Mouse (Mus musculus) MEL (cell line): ENCODE results near the gene Cdkl5. TPM values are rescaled to one million over a fixed set of nuclear protein-coding genes. Genes with fewer than 3 reads are reported as not detected.

ENCODE experiments used
- DNase-seq: peaks from one replicate; pipeline ENCODE4 v3.0.0; 2011; ENCODE audit warnings: low read depth, low spot score
- H3K27ac ChIP-seq: 2 replicates; pipeline ENCODE4 v1.5.1; 2012; ENCODE audit warnings: low read depth, mild to moderate bottlenecking, control low read depth, low read length, moderate library complexity; ENCODE audit not compliant: control insufficient read depth
- H3K27me3 ChIP-seq, 2 experiments: fragments of 150-350 bp in 1 of 2; sonication (generic) in 1 of 2; 2 replicates each; pipeline ENCODE4 v1.6.1; 2012; ENCODE audit warnings: low read length in 2 of 2, mild to moderate bottlenecking in 2 of 2, improper control_type of control experiment in 1 of 2, moderate library complexity in 1 of 2; ENCODE audit not compliant: insufficient read depth in 2 of 2, control insufficient read depth in 1 of 2
- H3K36me3 ChIP-seq, 2 experiments: 2 replicates each; pipeline ENCODE4 v1.6.1; 2012 to 2014; ENCODE audit warnings: low read length in 2 of 2, improper control_type of control experiment in 1 of 2, inconsistent platforms in 1 of 2, mild to moderate bottlenecking in 1 of 2; ENCODE audit not compliant: insufficient read depth in 2 of 2, control insufficient read depth in 1 of 2
- H3K4me1 ChIP-seq, 2 experiments: fragments of 150-350 bp in 1 of 2; sonication (generic) in 1 of 2; 2 replicates each; pipeline ENCODE4 v1.6.1; 2012; ENCODE audit warnings: low read length in 2 of 2, improper control_type of control experiment in 1 of 2, mild to moderate bottlenecking in 1 of 2; ENCODE audit not compliant: insufficient read depth in 2 of 2, control insufficient read depth in 1 of 2
- H3K4me3 ChIP-seq, 2 experiments: fragments of 150-350 bp in 1 of 2; sonication (generic) in 1 of 2; 2 replicates each; pipeline ENCODE4 v1.5.1; 2012; ENCODE audit warnings: low read depth in 2 of 2, low read length in 2 of 2, mild to moderate bottlenecking in 2 of 2, moderate library complexity in 2 of 2, control low read depth in 1 of 2, improper control_type of control experiment in 1 of 2; ENCODE audit not compliant: control insufficient read depth in 1 of 2, insufficient read depth in 1 of 2
- H3K79me2 ChIP-seq: 2 replicates; pipeline ENCODE4 v1.6.1; 2012; ENCODE audit warnings: mild to moderate bottlenecking, low read length, moderate library complexity; ENCODE audit not compliant: control insufficient read depth, poor library complexity, insufficient read depth
- H3K9ac ChIP-seq: 2 replicates; pipeline ENCODE4 v1.6.1; 2012; ENCODE audit warnings: low read depth, mild to moderate bottlenecking, control low read depth, low read length, moderate library complexity; ENCODE audit not compliant: control insufficient read depth, poor library complexity, severe bottlenecking
- H3K9me3 ChIP-seq: fragments of 150-350 bp; sonication (generic); replicated peaks from 2 replicates; pipeline ENCODE4 v1.6.1; 2012; ENCODE audit warnings: mild to moderate bottlenecking, low read length, improper control_type of control experiment, moderate library complexity; ENCODE audit not compliant: insufficient read depth
- BHLHE40 ChIP-seq: IDR thresholded peaks from 2 replicates; pipeline ENCODE4 v1.6.1; 2012; ENCODE audit warnings: low read depth, mild to moderate bottlenecking, inconsistent platforms, low read length, improper control_type of control experiment, borderline replicate concordance
- CHD1 ChIP-seq: IDR thresholded peaks from 2 replicates; pipeline ENCODE4 v1.6.1; 2012; ENCODE audit warnings: low read depth, mild to moderate bottlenecking, inconsistent platforms, low read length, improper control_type of control experiment
- CHD2 ChIP-seq: IDR thresholded peaks from 2 replicates; pipeline ENCODE4 v1.6.1; 2011; ENCODE audit warnings: low read length, improper control_type of control experiment
- CTCF ChIP-seq, 3 experiments: IDR thresholded peaks in 2 of 3; conservative IDR thresholded peaks in 1 of 3; 2 replicates each; pipeline ENCODE4 v1.5.1; 2011 to 2012; ENCODE audit warnings: low read length in 3 of 3, low read depth in 2 of 3, mild to moderate bottlenecking in 2 of 3, improper control_type of control experiment in 1 of 3, inconsistent platforms in 1 of 3, mixed read lengths in 1 of 3, moderate library complexity in 1 of 3; ENCODE audit not compliant: control insufficient read depth in 1 of 3, insufficient read depth in 1 of 3, poor library complexity in 1 of 3, severe bottlenecking in 1 of 3
- E2F4 ChIP-seq: IDR thresholded peaks from 2 replicates; pipeline ENCODE4 v1.6.1; 2011; ENCODE audit warnings: low read depth, low read length, improper control_type of control experiment, borderline replicate concordance
- ELF1 ChIP-seq: IDR thresholded peaks from 2 replicates; pipeline ENCODE4 v1.6.1; 2014; ENCODE audit warnings: low read depth, mild to moderate bottlenecking, inconsistent platforms, low read length, improper control_type of control experiment, moderate library complexity
- EP300 ChIP-seq, 2 experiments: IDR thresholded peaks; 2 replicates each; pipeline ENCODE4 v1.6.1; 2011; ENCODE audit warnings: improper control_type of control experiment in 2 of 2, low read length in 2 of 2, low read depth in 1 of 2, mild to moderate bottlenecking in 1 of 2
- ETS1 ChIP-seq: IDR thresholded peaks from 2 replicates; pipeline ENCODE4 v1.6.1; 2012; ENCODE audit warnings: low read depth, mild to moderate bottlenecking, inconsistent platforms, low read length, improper control_type of control experiment, moderate library complexity
- GABPA ChIP-seq: IDR thresholded peaks from 2 replicates; pipeline ENCODE4 v1.6.1; 2012; ENCODE audit warnings: low read depth, mild to moderate bottlenecking, inconsistent platforms, low read length, improper control_type of control experiment, moderate library complexity
- GATA1 ChIP-seq: IDR thresholded peaks from 2 replicates; pipeline ENCODE4 v1.6.1; 2011; ENCODE audit warnings: low read depth, low read length, improper control_type of control experiment
- HCFC1 ChIP-seq: IDR thresholded peaks from 2 replicates; pipeline ENCODE4 v1.6.1; 2012; ENCODE audit warnings: low read depth, mild to moderate bottlenecking, inconsistent platforms, low read length, improper control_type of control experiment, moderate library complexity
- KAT2A ChIP-seq: conservative IDR thresholded peaks from 2 replicates; pipeline ENCODE4 v1.6.1; 2012; ENCODE audit warnings: low read depth, low read length, improper control_type of control experiment, inconsistent platforms
- MAFK ChIP-seq: IDR thresholded peaks from 2 replicates; pipeline ENCODE4 v1.6.1; 2011; ENCODE audit warnings: low read depth, mild to moderate bottlenecking, low read length, improper control_type of control experiment, borderline replicate concordance
- MAX ChIP-seq: IDR thresholded peaks from 2 replicates; pipeline ENCODE4 v1.6.1; 2011; ENCODE audit warnings: low read length, improper control_type of control experiment
- MAZ ChIP-seq: IDR thresholded peaks from 2 replicates; pipeline ENCODE4 v1.6.1; 2012; ENCODE audit warnings: low read depth, mild to moderate bottlenecking, inconsistent platforms, low read length, improper control_type of control experiment
- MEF2A ChIP-seq: IDR thresholded peaks from 2 replicates; pipeline ENCODE4 v1.6.1; 2014; ENCODE audit warnings: low read depth, mild to moderate bottlenecking, inconsistent platforms, low read length, improper control_type of control experiment; ENCODE audit not compliant: poor library complexity, insufficient replicate concordance, severe bottlenecking; ENCODE audit errors: extremely low read depth
- MXI1 ChIP-seq: IDR thresholded peaks from 2 replicates; pipeline ENCODE4 v1.6.1; 2011; ENCODE audit warnings: mild to moderate bottlenecking, low read depth, low read length, improper control_type of control experiment
- MYB ChIP-seq: IDR thresholded peaks from 2 replicates; pipeline ENCODE4 v1.6.1; 2011; ENCODE audit warnings: mild to moderate bottlenecking, low read depth, low read length, improper control_type of control experiment
- MYC ChIP-seq: IDR thresholded peaks from 2 replicates; pipeline ENCODE4 v1.6.1; 2011; ENCODE audit warnings: low read depth, mild to moderate bottlenecking, low read length, improper control_type of control experiment, moderate library complexity
- NELFE ChIP-seq: IDR thresholded peaks from 2 replicates; pipeline ENCODE4 v1.6.1; 2011; ENCODE audit warnings: low read depth, low read length, improper control_type of control experiment
- NRF1 ChIP-seq: IDR thresholded peaks from 2 replicates; pipeline ENCODE4 v1.6.1; 2014; ENCODE audit warnings: low read depth, mild to moderate bottlenecking, inconsistent platforms, low read length, improper control_type of control experiment, moderate library complexity; ENCODE audit not compliant: poor library complexity, insufficient read depth, severe bottlenecking
- POLR2A ChIP-seq, 2 experiments: IDR thresholded peaks; 2 replicates each; pipeline ENCODE4 v1.6.1; 2011 to 2012; ENCODE audit warnings: low read length in 2 of 2, mild to moderate bottlenecking in 2 of 2, control low read depth in 1 of 2, improper control_type of control experiment in 1 of 2, low read depth in 1 of 2, moderate library complexity in 1 of 2; ENCODE audit not compliant: control insufficient read depth in 1 of 2, insufficient read depth in 1 of 2, poor library complexity in 1 of 2
- POLR2AphosphoS2 ChIP-seq: IDR thresholded peaks from 2 replicates; pipeline ENCODE4 v1.6.1; 2011; ENCODE audit warnings: low read length, improper control_type of control experiment
- POLR2AphosphoS5 ChIP-seq: IDR thresholded peaks from 2 replicates; pipeline ENCODE4 v1.6.1; 2012; ENCODE audit warnings: low read depth, borderline replicate concordance, mild to moderate bottlenecking, inconsistent platforms, low read length, moderate library complexity, mixed read lengths
- RAD21 ChIP-seq: IDR thresholded peaks from 2 replicates; pipeline ENCODE4 v1.6.1; 2011; ENCODE audit warnings: mild to moderate bottlenecking, low read depth, low read length, improper control_type of control experiment
- RCOR1 ChIP-seq: IDR thresholded peaks from 2 replicates; pipeline ENCODE4 v1.6.1; 2012; ENCODE audit warnings: low read depth, mild to moderate bottlenecking, inconsistent platforms, low read length, improper control_type of control experiment
- SIN3A ChIP-seq: IDR thresholded peaks from 2 replicates; pipeline ENCODE4 v1.6.1; 2012; ENCODE audit warnings: low read length, improper control_type of control experiment, inconsistent platforms
- SMC3 ChIP-seq: IDR thresholded peaks from 2 replicates; pipeline ENCODE4 v1.6.1; 2011; ENCODE audit warnings: low read depth, low read length, improper control_type of control experiment
- TAL1 ChIP-seq: IDR thresholded peaks from 2 replicates; pipeline ENCODE4 v1.6.1; 2012; ENCODE audit warnings: mild to moderate bottlenecking, inconsistent platforms, low read length, moderate library complexity, mixed read lengths
- TBP ChIP-seq: IDR thresholded peaks from 2 replicates; pipeline ENCODE4 v1.8.0; 2011; ENCODE audit warnings: low read depth, low read length, improper control_type of control experiment
- TCF12 ChIP-seq: IDR thresholded peaks from 2 replicates; pipeline ENCODE4 v1.6.1; 2014; ENCODE audit warnings: low read depth, mild to moderate bottlenecking, inconsistent platforms, low read length, improper control_type of control experiment, moderate library complexity
- UBTF ChIP-seq: IDR thresholded peaks from 2 replicates; pipeline ENCODE4 v1.6.1; 2012; ENCODE audit warnings: low read depth, mild to moderate bottlenecking, inconsistent platforms, low read length, improper control_type of control experiment, moderate library complexity, borderline replicate concordance; ENCODE audit not compliant: insufficient read depth
- USF1 ChIP-seq: IDR thresholded peaks from 2 replicates; pipeline ENCODE4 v1.6.1; 2014; ENCODE audit warnings: low read depth, mild to moderate bottlenecking, inconsistent platforms, low read length, improper control_type of control experiment, moderate library complexity
- USF2 ChIP-seq, 2 experiments: IDR thresholded peaks; 2 replicates each; pipeline ENCODE4 v1.6.1; 2011 to 2012; ENCODE audit warnings: improper control_type of control experiment in 2 of 2, low read length in 2 of 2, borderline replicate concordance in 1 of 2, inconsistent platforms in 1 of 2, low read depth in 1 of 2, mild to moderate bottlenecking in 1 of 2; ENCODE audit not compliant: insufficient read depth in 1 of 2
- ZC3H11A ChIP-seq: IDR thresholded peaks from 2 replicates; pipeline ENCODE4 v1.6.1; 2012; ENCODE audit warnings: low read depth, mild to moderate bottlenecking, inconsistent platforms, low read length, improper control_type of control experiment
- ZKSCAN1 ChIP-seq: IDR thresholded peaks from 2 replicates; pipeline ENCODE4 v1.6.1; 2012; ENCODE audit warnings: low read depth, mild to moderate bottlenecking, inconsistent platforms, low read length, improper control_type of control experiment, moderate library complexity
- ZMIZ1 ChIP-seq: IDR thresholded peaks from 2 replicates; pipeline ENCODE4 v1.6.1; 2012; ENCODE audit warnings: low read depth, mild to moderate bottlenecking, inconsistent platforms, low read length, improper control_type of control experiment, moderate library complexity
- ZNF384 ChIP-seq: IDR thresholded peaks from 2 replicates; pipeline ENCODE4 v1.6.1; 2012; ENCODE audit warnings: low read depth, mild to moderate bottlenecking, inconsistent platforms, low read length, improper control_type of control experiment
- polyA plus RNA-seq, 2 experiments: library from polyadenylated mRNA; stranded (reverse) in 1 of 2; unstranded in 1 of 2; fragments of >175 nt in 1 of 2; fragments of >200 nt in 1 of 2; gene quantifications; 2 replicates each; pipeline versions ENCODE4 v1.2.1 to v1.2.4; 2012; ENCODE audit warnings: low replicate concordance in 2 of 2, low read depth in 1 of 2; ENCODE audit not compliant: insufficient read length in 2 of 2, insufficient read depth in 1 of 2, missing spikeins in 1 of 2
- total RNA-seq: library from RNA; depleted of rRNA; stranded (reverse); fragments of 300-350 nt; gene quantifications from 2 replicates; pipeline ENCODE4 v1.2.3, GENCODE M21; 2012

Cdkl5 gene
- total and polyA plus RNA-seq, 3 experiments, result 1.7 to 2.8 TPM; not detected in 1

DNA sequence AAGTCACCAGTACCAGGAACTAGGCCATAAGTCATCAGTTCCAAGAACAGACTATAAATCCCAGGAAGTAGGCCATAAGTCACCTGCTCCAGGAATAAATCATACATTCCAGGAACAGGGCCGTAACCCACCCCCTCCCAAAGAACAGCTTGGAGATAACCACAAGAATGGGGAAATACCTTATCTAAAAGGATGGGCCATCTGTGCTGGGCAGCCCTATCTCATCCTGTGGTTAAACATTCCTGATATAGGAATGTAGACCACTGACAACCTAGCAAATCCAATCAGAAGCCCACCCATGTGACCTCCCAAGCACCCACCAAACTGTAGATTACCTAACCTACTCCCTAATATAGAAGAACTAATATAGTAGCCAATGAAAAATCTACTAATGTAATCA lies 249.1 kb downstream of the Cdkl5 start:
- Histone ChIP-seq H3K79me2 (no peaks in the 10 kb centered on the region), H3K4me1 (peaks cover 0 to 1% of the 10 kb centered on the region in 2 experiments; a peak in 2 of 4 replicates), H3K9me3 (no peaks in the 10 kb centered on the region), H3K36me3 (peaks cover 0 to 4% of the 10 kb centered on the region in 2 experiments; a peak in 2 of 4 replicates), H3K9ac (no peak overlapping the region), H3K4me3 (no peak overlapping the region), H3K27ac (no peak overlapping the region), H3K27me3 (no peaks in the 10 kb centered on the region)
- DNase-seq, result peak; percentile 40
- no peak for TF ChIP-seq USF2 (IDR thresholded peaks at IDR 0.05; ENCODE audit: borderline replicate concordance in 1 of 2, insufficient read depth in 1 of 2, low read depth in 1 of 2, low read length in 2 of 2)
- TF ChIP-seq ELF1, result no peak
- TF ChIP-seq ZNF384, result no peak
- no peak for TF ChIP-seq E2F4
- TF ChIP-seq BHLHE40, result 0 out of 2 replicates have a peak, but pooled peaks have one; percentile 9
- TF ChIP-seq MAFK, result no peak; the same call in 1 of the 2 replicates
- TF ChIP-seq GATA1, result peak; percentile 87
- peak; percentile 33; the same call in 1 of the 2 replicates for TF ChIP-seq USF1
- no peak for TF ChIP-seq NRF1
- peak; percentile 91 for TF ChIP-seq RCOR1
- peak; percentile 42; the same call in 1 of the 2 replicates for TF ChIP-seq SIN3A
- no peak for TF ChIP-seq MAZ
- TF ChIP-seq POLR2AphosphoS2, result no peak
- no peak for TF ChIP-seq CHD2
- no peak for TF ChIP-seq ZC3H11A
- TF ChIP-seq ETS1, result peak; percentile 32; the same call in 1 of the 2 replicates
- no peak for TF ChIP-seq RAD21
- peak; percentile 86 to 88 for TF ChIP-seq EP300 (IDR thresholded peaks at IDR 0.05; ENCODE audit: low read depth in 1 of 2, low read length in 2 of 2)
- no peak for TF ChIP-seq POLR2A (IDR thresholded peaks at IDR 0.05; ENCODE audit: control insufficient read depth in 1 of 2, insufficient read depth in 1 of 2, low read depth in 1 of 2, low read length in 2 of 2, poor library complexity in 1 of 2)
- peak; percentile 71 for TF ChIP-seq TCF12
- no peak for TF ChIP-seq CTCF (IDR thresholded peaks at IDR 0.05 in 2 of 3, conservative IDR thresholded peaks at IDR 0.05 in 1 of 3; ENCODE audit: control insufficient read depth in 1 of 3, insufficient read depth in 1 of 3, low read depth in 2 of 3, low read length in 3 of 3, poor library complexity in 1 of 3, severe bottlenecking in 1 of 3)
- no peak for TF ChIP-seq POLR2AphosphoS5
- TF ChIP-seq MEF2A, result no peak
- no peak for TF ChIP-seq MAX
- TF ChIP-seq KAT2A, result no peak
- no peak for TF ChIP-seq ZMIZ1
- TF ChIP-seq GABPA, result no peak
- TF ChIP-seq MYB, result no peak
- TF ChIP-seq NELFE, result no peak
- no peak for TF ChIP-seq HCFC1
- peak; percentile 86 for TF ChIP-seq TAL1
- TF ChIP-seq MXI1, result no peak
- no peak for TF ChIP-seq TBP
- TF ChIP-seq SMC3, result no peak
- no peak for TF ChIP-seq CHD1
- TF ChIP-seq MYC, result no peak
- TF ChIP-seq ZKSCAN1, result no peak
- TF ChIP-seq UBTF, result no peak
